Mouse (Mus musculus) small intestine, adult 2 months (tissue): ENCODE measurements around the gene Mapk8ip2.

Experiments used
- CTCF ChIP-seq: fragments of 200-500 bp; IDR thresholded peaks from 2 replicates; pipeline ENCODE4 v1.5.1; 2012; ENCODE audit warnings: low read depth, mild to moderate bottlenecking, control low read depth, inconsistent platforms, low read length, moderate library complexity, mixed read lengths; ENCODE audit not compliant: insufficient replicate concordance, insufficient read length; ENCODE audit errors: extremely low read depth
- POLR2A ChIP-seq: fragments of 200-500 bp; IDR thresholded peaks from 2 replicates; pipeline ENCODE4 v1.6.1; 2012; ENCODE audit warnings: low read depth, mild to moderate bottlenecking, control low read depth, inconsistent platforms, low read length, moderate library complexity

DNA sequence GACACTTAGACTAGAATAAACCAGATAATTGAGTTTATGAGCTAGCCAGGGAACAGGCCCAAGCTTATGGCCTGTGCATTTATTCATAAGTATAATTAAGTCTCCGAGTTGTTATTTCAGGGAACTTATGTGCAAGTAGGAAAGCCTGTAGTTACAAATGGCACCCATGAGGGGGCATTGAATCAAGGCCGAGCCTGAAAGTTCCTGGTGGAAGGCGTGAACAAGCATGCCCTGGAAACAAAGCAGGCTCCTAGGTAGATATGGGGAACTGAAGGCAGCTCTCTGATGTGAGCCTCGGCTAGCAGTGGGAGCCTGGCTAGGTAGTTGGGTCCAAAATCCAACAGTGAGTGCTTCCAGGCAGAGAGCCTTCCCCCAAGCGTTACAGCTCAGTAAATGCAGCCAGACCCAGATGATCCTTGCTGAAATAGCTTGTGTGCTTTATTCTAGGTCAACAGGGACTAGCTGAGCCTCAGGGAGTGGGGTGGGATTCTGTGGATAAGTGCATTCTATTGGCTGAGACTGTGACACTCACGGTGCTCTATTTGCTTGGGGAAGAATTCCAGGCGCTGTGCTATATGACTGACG lies 11.1 kb upstream of the Mapk8ip2 start:
- TF ChIP-seq CTCF: no peak
- TF ChIP-seq POLR2A: no peak
